Mouse (Mus musculus) urinary bladder, postnatal 4 days (tissue): ENCODE measurements around the gene Aldh1l1.

Experiments
- DNase-seq, 2 experiments: peaks; one replicate each; pipeline ENCODE4 v3.0.0; 2021 to 2022; ENCODE audit warnings: low spot score in 2 of 2

The Aldh1l1 gene

DNA sequence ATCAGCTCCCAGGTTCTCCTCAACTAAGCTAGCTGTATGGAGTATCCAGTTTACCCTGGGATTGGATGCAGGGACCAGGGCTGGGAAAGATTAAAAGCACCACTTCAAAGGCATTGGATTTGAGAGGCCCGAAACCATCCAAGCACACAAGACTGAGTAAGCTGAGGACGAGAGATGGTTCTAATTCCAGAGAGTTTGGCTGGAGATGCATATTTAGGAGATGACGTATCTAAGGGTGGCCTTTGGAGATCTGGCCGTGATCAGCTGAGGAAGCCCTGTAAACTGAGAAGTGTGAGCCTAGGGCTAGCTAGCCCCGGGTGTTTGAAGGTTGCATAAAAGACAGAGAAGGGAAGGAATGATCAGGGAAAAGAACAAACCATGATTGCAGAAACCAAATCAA lies 101.9 kb downstream of the Aldh1l1 start:
- no peak for DNase-seq

DNA sequence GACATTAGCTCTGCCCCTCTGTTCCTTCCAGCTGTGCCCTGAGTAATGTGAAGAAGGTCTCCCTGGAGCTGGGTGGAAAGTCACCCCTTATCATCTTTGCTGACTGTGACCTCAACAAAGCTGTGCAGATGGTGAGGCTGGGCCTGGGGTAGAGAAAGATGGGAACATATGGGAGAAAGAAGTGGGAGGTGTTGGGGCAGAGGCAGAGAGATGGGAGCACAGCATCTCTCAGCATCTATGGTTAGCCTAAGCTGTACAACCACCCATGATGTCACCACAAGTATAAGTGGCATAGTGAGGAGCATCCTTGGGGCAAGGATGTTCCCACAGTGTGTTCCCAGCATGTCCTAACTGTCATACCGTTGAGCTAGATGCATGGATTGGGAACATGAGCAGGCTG lies 104.5 kb downstream of the Aldh1l1 start:
- no peak for DNase-seq

DNA sequence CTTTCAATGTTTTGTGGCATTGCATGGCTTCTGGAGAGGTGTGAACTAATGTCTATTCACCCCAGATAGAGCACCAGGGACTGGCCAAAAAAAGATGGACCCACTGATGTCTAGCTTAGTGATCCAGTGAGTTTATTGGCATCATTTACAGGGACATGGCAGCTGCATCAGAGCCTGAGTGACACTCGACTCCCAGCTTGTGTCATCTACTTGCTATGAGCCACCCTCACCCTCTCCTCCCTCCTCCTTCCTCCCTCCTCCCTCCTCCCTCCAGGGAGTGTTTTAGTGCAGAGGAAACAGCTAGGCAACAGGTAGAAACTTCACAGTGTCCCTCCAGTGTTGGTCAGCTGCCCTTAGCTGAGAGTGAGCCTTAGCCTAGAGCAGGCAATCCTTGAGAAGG lies 108.7 kb downstream of the Aldh1l1 start:
- DNase-seq: no peak

DNA sequence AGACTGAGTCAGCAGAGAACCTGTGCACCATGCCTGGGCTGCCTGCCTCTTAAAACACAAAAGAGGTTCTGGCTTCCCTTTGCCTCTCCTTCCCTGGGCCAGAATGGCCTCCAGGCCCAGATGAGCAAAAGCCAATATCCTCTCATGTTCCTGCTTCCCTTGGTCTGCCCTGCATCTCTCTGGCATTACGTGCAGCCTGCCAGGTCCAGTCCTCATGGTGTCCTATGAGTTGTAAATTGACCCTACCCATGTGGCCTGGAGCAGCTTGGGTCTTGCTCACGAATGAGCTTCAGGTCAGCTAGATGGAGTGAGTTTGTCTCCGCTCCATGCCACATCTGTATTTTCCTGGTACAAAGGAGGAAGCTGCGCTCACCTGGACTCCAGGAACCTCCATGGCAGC lies 110.8 kb downstream of the Aldh1l1 start:
- DNase-seq: no peak

DNA sequence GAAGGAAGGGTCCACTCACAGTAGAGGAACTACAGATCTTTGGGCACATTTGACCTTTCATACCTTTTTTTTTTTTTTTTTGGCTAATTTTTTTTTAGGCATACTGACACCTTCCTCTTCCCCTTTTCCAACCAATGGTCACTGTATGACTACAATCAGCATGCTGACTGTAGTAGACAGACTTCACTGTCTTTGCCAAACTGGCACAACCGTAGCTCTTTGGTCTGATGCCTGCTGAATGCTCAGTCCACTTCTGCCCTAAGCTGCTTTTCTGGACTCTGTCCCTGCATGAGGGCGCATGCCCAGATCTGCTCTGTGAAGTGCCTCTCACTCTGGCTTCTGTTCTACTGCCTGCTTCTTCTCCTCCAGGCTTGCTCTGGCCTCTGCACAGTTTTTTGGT lies 111.4 kb downstream of the Aldh1l1 start:
- DNase-seq: no peak

DNA sequence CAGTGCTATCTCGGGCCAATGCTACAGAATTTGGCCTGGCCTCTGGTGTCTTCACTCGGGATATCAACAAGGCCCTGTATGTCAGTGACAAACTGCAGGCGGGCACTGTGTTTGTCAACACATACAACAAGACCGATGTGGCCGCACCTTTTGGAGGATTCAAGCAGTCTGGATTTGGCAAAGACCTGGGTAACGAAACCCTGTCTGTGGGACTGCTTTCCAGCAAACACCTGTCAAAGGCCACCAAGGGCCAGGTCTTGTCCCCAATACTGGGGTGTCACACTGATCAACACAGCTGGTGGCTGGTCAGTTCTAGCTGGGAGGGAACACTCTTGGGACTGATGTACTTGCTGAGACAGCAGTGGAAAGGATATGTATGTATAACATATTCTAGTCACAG lies 112.0 kb downstream of the Aldh1l1 start:
- no peak for DNase-seq

DNA sequence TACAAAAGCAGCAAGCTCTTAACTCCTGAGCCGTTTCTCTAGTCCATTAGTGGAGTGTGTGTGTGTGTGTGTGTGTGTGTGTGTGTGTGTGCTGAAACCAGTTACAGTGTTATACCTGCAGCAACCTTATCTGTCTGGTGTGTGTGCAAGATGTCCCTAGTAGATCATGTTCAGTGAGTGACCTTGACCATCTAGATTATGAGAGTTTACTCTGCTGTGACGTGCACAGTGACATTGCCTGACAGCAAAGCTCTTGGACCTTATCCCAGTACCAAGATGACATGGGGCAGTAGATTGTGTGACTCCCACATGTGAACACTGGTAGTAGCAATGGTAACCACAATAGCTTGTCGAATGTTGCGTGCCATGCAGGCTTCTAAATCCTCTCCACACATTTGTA lies 114.1 kb downstream of the Aldh1l1 start:
- DNase-seq: no peak

DNA sequence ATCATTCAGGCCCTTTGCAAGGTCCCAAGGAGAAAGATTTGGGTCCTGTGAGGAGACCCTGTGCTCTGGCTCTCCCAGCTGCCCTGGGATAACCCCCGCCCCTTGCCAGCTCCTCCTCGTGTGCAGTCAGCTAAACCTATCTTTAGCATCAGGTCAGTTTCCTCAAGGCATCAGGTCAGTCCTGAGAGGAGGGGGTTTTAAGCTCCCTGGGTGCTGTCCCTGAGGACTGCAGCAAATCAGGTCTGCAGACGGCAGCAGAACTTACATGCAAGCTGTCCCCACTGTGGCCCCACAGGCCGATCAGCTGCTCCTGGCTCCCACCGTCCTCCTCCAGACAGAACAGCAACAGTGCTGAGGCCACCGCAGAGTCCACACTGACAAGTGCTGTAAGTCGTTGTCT lies 115.5 kb downstream of the Aldh1l1 start:
- DNase-seq: no peak

DNA sequence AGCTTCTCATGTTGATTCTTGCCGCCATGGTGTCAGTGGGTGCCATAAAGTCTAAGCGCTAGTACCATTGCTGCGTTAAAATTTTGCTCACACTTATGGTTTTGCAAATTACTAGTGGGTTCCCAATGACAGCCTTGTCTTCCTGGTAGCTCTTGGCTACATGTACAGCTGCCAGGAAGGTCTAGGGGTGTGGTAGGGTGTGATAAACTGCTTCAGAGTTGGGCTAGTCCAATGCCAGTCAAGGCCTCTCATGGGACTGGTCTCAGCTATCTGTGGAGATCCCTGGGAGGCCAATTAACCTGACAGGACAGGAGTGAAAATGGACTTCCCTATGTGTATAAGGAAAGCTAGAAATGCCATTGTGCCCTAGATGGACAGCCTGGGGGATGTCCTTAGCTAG lies 116.1 kb downstream of the Aldh1l1 start:
- no peak for DNase-seq

DNA sequence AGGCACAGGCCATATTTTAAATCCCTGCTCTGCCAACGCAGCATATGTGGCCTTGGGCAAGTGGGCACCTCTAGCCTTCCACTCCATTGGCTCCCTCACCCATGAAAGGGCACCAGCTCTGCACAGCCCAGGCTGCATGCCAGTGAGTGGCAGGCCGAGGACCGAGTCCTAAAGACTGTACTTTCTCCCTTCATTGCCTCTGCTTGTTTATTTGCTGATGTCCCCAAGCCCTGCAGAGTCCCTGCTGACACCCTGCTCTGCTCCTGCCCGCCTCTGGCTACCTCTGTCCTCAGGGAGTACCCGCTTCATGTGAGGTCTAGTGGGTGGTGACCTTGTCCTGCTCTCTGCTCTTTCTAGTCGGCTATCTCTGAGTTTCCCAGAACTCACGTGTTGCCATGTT lies 116.9 kb downstream of the Aldh1l1 start:
- DNase-seq: no peak

DNA sequence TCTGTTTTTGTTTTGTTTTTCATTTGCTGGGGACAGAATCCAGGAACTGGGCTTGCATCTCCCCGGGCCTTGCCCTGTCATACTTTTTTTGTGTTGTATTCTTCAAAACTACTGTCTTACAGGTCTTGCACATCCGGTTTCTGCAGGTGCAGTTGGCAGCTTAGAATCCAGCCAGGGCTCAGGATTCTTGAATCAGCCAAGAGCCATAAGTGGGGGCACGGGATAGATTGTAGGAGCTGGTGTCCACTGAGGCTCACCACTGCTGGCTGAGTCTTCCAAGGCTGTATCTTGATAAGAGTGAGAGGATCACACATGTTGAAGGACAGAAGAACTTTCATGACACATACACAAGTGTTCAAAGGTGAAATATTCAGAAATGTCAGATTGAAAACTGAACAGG lies 117.9 kb downstream of the Aldh1l1 start:
- DNase-seq: no peak

DNA sequence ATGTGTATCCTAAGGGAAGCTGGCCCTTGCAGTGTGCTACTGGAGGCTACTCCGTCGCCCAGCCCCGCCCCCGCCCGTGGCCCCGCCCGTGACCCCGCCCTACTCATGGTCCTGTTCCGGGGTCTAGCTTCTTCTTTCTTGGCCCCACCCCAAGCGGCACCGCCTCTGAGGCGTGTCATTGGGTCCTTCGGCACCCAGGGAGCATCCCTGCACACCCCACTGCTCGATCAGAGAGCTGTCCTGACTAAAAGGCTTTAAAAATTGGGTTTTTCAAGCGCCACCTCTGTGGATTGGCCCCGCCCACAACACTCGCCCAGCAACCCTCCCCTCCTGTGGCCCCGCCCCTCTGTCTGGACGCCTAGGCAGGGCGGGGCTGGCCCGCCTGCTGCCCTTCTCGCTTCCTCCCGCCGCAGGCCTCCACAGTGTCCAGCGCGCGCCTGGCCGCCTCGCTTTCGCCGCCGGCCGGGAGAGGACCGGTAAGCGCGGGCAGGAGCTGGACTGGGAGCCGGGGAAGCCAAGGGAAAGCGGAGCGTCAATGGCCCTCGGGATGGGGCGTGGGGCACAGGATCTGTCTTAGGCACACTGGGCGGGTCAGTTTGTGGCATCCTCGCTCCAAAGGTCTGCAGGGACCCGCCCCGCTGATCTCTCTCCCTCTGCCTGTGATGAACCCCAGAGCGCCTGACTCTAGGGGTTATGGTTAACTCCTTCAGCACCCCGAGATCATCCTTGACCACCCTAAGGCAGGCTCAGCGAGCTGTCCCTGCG lies 118.5 kb downstream of the Aldh1l1 start, which contains the start of gene Slc41a3:
Gene Slc41a3 (plus strand): TSS at position 193 of the 765 bp plus-strand sequence.
- DNase-seq: peak; percentile 88 to 94

DNA sequence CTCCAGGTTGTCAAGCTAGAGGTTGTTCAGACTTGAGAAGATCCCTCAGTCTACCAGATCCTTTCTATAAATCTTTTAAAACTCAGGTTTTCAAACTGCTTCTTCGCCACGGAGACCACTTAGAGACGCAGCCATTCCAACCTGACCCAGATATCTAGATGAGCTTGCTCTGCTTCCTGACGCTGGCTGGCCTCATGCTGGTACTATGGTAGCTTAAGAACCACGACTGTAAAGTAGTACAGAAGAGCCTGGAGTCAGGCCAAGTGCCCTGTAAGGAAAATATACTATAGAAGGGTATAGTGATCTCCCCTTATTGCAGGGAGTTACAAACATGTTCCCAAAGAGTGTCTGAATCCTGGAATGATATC lies 119.1 kb downstream of the Aldh1l1 start:
- no peak for DNase-seq

DNA sequence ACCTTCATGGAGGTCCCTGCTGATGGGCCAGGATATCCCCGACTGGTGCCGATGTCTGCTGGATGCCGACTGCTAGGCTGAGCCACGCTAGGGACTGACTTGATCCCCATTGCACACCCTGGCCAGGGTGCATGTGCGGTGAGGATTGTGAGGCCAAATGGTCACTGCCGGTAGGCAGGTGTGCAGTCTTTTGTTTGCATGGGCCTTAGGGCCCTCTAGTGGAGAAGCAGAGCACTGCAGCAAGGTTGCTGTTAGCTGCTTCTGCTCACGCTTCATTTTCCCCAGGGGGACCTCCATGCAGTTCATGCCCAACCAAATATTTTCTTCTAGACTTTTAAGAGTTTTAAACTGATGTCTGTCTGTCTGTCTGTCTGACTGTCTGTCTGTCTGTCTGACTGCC lies 120.3 kb downstream of the Aldh1l1 start:
- DNase-seq: no peak

DNA sequence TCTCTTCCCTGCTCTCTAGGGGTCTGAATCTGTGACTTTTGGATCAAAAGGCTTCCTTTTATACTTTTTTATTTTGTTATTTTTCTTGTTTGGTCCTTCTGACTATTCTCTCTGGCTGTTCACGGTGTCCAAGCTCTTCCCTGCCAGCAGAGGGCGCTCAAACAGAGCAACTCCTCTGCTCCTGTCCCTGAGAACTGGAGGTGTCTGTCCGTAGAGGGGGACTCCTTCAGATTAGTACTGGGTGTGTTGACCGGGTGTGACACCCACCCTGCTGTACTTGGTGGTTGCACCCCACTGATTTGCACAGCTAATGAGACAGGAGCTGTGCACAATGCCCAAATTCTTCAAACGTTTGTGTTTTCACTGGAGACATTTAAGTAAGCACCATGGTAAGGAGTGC lies 121.0 kb downstream of the Aldh1l1 start:
- DNase-seq: no peak

DNA sequence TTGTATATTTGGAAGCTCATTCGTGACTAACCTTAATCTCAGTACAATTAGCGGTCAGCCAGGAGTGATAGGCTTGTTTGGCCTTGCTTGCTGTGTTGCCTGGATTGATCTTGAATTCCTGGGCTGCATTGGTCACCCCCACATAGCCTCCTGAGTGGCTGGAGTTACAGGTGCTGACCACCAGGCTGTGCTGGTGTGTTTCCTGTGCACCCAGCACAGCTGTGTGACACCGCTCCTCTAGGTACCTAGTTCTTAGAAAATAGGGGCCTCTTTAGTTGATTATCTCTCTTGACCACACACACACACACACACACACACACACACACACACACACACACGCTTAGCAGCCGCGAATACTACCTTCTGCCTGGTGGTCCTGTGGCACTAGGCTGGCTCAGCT lies 122.0 kb downstream of the Aldh1l1 start:
- peak in 1 of 2 experiments; percentile 48 for DNase-seq

DNA sequence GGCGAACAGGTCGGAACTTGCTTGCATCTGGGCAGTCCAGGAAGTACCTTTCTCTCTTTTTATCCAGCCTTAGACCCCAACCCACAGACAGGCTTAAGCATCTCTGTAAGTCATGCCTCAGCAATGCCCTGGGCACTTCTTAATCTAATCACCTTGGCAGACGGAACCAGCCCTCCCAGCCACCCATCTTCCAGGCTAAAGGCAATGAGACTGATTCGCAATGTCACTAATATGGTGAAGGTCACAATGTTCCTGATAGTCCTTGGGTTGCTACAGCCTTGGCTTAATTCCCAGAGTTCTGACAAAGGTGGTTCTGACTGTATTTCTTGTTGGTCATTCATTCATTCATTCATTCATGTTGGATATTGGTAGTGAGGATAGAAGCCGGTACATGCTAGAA lies 124.0 kb downstream of the Aldh1l1 start:
- DNase-seq: no peak

DNA sequence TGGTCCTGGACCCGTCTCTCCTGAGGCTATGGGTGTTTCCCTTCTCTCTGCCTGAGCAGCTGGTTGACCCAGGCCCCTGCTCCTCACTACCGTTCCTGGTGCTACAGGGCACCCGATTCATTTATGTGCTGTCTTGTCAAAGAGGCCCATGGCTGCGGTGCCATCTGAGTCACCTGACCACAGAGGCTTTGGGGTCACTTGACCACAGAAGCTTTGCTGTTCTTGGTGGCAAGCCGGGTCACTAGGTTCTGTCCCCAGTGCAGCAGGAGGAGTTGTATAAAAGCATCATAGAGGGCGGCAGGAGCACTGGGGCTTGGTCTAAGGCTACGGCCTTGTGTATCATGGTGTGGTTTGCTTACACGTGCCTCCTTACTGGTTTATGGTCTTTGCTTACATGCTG lies 127.0 kb downstream of the Aldh1l1 start:
- DNase-seq: no peak

DNA sequence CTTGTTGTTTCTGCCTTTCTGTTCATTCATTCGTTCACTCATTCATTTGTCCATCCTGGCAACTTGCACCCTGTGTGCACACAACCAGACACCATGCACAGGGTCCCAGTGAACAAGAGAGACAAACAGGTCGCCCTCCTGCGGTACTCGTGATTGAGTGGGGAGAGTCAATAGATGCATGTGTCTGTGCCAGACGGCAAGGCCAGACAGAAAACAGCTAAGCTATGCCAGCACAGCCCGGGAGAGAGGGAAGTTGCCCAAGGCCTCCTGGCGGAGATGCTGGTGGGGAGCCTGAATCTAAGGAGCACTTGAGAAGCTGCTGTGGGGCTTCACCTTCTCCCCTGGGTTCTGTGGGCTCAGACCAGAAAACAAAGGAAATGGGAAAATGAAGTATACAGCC lies 129.1 kb downstream of the Aldh1l1 start:
- DNase-seq: no peak

DNA sequence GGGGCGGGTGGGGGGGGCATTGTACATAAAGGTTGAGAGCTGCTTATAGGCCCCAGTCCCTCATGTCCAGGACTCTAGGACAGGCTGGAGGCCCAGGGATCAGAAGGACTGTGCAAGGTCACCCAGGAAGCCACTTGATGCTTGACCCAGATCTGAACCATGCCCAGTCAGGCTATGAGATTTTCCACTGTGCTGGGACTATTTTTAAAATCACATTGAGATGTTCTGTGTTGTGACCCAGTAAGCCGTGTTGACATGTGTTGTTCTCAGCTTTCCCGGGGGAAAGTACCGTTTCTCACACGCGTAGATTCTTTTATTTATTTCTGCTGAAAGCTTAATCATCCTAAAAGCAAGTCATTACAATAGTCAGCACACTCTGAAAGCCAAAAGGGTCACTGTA lies 129.8 kb downstream of the Aldh1l1 start:
- DNase-seq: no peak

DNA sequence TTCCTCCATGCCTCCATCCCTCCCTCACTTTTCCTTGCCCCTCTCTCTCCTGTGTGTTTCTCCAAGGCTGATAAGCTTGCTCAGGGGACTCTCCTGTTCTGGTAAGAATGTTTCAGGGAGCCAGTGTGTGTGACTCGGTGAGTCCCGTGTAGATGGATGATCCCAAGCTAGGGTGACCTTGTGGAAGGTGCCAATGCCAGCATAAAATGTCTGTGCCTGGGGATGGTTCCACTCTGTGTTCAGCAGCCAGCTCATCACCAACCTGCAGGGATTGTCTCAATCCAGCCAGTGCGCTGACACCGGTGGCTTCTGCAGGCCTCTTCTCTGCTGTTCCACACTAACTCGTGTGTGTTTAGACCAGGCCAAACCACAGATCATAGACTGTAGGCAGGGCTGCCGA lies 130.3 kb downstream of the Aldh1l1 start:
- DNase-seq: no peak

DNA sequence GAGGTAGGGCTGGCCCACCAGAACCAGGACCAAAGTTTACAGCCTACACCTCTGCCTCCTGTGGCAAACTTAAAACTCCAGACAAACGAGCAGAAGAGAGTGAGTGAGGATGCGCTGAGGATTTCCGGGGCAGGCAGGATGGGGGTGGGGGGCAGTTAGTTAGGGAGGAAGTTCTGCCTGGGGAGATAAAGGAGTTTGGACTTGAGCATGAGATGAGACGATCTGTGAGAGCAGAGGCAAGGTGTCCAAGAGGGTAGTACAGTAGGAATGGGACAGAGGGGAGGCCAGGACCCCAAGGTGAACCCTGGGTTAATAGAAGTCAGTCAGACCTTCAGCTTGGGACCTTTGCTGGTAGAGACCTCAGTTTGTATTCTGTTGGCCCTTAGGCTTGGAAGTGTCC lies 132.0 kb downstream of the Aldh1l1 start:
- no peak for DNase-seq

DNA sequence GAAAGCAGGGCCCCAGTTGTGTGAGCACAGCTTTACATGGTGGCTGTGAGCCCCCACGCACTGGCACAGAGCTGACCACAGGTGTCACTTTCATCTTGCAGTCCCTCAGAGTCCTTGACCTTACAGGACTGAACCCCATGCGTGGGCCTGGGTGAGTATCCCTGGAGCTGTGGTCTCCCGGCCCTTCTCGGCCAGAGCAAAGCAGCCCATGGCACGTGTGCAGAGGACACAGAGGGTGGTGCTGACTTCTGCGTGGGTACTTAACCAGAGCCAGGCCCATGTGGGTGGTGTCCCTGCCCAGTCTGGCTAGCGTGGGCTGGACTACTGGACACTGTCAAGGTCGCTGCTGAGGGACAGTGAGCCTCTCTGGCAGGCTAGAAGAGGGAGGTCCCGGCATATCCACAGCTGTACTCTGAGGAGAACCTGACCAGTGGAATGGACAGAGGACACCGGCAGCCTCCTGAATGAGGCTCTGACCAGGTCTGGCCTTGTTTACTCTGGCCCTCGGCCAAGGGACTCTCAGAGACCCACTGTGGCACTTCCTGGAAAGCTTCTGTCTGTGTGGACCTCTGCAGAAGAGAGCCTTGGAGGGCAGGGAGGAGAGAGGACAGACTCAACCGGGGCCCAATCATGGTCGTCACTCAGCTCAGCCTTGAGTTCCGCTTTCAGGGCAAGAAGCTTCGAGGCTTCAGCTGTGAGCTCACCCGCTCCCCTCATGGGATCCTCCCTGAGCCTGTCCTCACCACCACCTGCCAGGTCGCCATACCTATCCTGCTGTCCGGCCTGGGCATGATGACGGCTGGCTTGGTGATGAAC lies 132.8 kb downstream of the Aldh1l1 start:
- peak in 1 of 2 experiments; percentile 38 for DNase-seq
